Mouse (Mus musculus): Measurements from ENCODE around the gene Upk3bl.
"Not testable (repeated sequence)": the region's sequence is repeated elsewhere in the genome, so short reads cannot be mapped to it uniquely, and the experiment has no call there.

DNA sequence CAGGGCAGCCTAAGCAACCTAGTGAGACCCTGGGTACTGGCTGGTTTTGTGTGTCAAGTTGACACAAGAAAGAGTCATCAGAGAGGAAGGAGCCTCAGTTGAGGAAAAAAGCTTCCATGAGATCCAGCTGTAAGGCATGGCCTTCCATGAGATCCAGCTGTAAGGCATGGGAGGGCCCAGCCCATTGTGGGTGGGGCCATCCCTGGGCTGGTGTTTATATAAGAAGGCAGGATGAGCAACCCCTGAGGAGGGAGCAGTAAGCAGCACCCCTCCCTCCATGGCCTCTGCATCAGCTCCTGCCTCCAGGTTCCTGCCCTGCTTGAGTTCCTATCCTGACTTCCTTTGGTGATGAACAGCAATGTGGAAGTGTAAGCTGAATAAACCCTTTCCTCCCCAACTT, 5.8 kb upstream of the Upk3bl start:
- TF ChIP-seq CTCF (conservative IDR thresholded peaks at IDR 0.05; ENCODE audit: low read length); POU5F1 (IDR thresholded peaks at IDR 0.05; ENCODE audit: borderline replicate concordance, low read length): not testable (repeated sequence)

Measured in E14TG2a.4 (cell line).